Mouse (Mus musculus) CH12F3 (cell line): ENCODE results near the gene Elf1.

Source experiments
- in situ Hi-C: fragments of 300-500 bp; cut with MboI; formaldehyde crosslinking; loops from 2 replicates; pipeline ENCODE4 v1.14.3; 2020; ENCODE audit warnings: low sequenced_read_pairs

The Elf1 gene

DNA sequence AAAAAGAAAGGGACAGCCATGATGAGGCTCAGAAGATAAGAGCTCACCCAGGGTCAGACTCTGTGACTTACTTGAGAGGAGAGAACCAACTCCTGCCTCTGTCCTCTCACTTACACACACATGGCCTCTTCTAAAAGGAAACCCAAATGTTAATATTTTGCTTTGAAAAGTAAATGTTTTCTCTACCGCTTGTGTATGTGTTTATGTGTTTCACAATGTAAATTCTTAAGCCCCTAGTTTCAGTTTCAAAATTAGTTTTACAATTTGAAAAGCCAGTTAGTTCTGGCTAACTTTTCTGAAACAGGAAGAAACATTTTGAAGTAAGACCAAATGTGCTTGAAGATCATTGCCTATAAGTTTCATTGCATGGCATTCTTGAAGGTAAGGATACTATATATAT, 76.8 kb downstream of the Elf1 start:
- in situ Hi-C loops = no loop called here

DNA sequence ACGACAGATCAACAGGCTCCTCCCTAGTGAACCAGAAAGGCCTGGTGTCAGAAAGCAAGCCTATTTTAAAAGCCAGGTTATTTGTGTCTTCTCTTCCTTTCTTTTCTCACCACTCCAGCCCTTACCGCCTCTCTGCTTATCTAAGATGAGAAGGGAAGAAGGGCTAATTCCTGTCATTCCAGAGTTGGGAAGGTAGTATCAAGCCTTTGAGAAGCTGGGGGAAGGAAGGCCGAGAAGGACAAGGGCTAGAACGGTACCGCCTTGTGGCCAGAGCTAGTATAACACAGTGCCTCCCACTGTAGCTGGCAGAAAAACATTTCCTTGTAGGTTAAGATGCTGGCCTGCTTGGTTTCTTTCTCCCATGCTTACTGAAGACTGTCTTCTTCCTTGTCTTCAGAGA, 81.8 kb downstream of the Elf1 start:
- in situ Hi-C loops = no loop called here

DNA sequence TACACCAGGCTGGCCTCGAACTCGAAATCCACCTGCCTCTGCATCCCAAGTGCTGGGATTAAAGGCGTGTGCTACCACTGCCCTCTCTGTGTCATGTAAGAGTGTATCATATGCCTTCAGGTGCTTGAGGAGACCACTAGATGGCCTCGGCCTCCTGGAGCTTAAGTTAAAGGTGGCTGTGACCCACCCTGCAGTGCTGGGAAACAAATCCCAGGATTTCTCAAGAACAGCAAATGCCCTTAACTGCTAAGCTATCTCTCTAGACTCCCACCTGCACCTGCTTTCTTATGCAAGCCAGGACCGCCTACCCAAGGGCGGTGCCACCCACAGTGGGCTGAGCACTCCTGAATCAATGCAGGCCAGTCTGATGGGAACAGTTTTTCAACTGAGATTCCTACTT, 83.8 kb downstream of the Elf1 start:
- in situ Hi-C loops = no loop called here

DNA sequence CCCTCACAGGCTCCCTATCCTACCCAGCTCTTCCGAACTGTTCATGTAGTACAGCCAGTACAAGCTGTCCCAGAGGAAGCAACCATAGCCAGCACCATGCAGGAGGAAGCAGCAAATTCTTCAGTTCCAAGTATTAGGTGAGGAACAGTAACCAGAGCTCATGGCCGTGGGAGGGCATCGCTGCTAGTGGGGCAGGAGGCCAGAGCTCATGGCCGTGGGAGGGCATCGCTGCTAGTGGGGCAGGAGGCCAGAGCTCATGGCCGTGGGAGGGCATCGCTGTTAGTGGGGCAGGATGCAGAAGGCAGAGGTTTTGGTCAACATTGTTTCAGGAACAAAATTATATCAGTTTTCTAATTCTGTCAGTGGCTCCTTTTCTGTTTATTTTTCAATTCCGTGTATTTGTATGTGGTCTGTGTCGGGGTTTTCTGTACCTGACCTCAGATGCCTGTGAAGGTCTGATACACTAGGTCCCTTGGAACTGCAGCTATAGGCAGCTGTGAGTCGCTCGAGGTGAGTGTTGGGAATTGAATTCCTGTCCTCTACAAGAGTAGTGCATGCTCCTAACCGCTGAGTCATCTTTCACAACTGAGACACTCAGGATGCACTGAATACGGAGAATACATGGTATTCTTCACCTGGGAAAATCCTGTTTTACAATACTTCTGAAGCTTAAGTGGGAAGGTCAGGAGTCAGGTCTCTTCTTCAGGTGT, 92.6 kb downstream of the Elf1 start:
- in situ Hi-C loops = no loop called here

DNA sequence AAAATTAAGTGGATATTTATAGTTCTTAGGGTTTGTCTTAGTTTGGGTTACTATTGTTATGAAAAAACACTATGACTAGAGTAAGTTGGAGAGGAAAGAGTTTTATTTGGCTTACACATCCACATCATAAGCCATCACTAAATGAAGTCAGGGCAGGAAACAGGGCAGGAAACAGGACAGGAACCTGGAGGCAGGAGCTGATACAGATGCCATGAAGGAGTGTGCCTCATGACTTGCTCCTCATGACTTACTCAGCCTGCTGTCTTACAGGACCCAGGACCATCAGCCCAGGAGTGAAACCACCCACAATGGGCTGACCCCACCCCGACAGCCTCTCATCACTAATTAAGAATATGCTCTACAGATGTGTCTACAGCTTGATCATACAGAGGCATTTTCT, 93.4 kb downstream of the Elf1 start:
- in situ Hi-C loops = no loop called here

DNA sequence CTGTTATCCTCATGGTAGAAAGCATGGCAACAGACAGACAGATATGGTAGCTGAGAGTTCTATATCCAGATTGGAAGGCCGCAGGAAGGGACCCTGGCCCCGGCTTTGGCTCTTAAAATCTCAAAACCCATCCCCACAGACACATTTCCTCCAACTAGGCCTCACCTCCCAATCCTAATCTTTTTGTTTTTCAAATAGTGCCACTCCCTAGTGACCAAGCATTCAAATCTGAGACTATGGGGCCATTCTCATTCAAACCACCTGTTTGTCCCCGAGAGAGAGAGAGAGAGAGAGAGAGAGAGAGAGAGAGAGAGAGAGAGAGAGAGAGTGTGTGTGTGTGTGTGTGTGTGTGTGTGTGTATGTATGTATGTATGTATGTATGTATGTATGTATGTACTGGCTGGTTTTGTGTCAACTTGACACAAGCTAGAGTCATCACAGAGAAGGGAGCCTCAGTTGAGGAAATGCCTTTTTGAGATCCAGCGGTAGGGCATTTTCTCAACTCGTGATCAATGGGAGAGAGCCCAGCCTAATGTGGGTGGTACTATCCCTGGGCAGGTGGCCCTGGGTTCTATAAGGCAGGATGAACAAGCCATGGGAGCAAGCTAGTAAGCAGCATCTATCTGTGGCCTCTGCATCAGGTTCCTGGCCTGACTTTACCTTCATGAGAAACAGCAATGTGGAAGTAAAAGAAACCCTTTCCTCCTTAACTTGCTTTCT, 102.7 kb downstream of the Elf1 start:
- in situ Hi-C loops = no loop called here

DNA sequence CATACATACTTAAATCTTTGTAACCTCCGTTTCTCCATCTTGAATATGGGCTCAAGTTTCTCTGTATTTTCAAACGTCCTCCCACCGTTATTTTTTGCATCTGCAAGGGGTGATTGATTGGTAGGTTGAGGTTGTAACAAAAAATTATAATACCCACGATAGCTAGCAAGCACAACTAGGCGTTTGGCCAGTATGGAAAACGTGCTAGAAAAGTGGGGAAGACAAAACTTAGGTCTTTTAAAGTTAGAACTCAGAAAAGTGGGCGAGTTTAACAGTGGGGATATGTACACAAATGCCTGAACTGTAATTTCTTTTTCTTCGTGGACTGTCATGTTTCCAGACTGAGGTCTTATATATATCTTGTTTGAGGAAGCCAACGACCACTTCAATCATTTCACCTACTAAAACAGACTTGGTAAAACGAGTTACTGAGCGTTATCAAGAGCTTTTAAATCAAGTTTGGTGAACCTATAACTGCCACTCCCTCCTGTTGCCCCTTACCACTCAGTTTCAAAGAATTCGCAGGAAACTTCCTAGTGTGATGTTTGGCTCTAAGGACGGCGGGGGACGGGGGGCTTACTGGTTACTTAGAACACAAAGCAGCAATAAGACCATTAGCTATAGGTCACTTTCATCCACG, 105.6 kb downstream of the Elf1 start:
- in situ Hi-C loops = no loop called here

DNA sequence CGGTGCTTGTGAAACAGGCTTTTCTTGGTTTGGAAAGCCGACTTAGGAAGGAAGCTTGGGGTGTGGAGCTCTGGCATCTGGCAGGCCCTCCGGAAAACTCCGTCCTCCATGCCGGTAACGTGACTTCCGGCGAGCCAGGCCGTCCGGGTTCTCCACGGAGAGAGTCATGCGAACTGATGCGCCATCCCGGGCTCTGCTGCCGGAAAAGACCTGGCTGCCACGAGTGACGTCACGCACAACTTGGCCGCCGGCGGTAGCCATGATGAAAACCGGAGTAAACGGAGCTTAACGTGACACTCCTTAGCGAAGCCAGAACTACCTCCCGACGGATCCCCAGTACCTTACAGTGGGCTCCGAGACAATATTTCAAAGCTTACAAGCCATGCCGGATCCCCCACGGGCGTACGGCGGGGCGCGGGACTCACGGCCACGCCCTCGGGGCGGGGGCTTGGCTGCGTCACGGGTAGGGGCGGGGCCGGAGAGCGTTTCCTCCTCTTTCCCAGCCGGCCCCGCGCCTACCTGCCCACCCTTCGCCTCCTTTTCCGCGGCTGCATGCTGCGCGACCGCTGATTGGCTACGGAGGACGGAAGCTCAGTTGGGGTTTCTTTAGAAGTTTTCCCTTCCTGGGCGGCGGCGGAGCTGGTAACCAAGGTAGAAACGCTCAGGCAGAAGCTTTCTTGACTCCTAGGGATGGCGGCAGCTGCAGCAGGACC, 106.3 kb downstream of the Elf1 start, which contains the start of gene Sugt1:
Gene Sugt1, plus strand, starts transcription at position 553 of the 713 bp plus-strand sequence.
- in situ Hi-C loops = no loop called here

DNA sequence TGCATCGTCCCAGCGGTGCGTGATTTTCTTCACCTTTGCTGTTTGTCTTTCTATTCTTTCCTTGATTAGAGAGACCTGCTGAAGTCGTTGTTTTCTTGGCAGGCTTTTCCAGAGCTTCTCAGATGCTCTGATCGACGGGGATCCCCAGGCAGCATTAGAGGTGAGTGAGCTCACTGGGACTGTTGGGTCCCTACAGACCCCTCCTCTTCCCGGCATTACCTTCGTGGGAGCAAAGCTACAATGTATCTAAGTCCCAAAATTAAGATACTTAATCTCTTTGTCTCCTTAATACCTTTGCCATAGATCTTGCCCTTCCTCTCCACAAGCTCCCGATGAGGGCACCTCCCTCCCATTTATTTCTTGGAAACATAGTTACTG, 106.8 kb downstream of the Elf1 start:
- in situ Hi-C loops = no loop called here

DNA sequence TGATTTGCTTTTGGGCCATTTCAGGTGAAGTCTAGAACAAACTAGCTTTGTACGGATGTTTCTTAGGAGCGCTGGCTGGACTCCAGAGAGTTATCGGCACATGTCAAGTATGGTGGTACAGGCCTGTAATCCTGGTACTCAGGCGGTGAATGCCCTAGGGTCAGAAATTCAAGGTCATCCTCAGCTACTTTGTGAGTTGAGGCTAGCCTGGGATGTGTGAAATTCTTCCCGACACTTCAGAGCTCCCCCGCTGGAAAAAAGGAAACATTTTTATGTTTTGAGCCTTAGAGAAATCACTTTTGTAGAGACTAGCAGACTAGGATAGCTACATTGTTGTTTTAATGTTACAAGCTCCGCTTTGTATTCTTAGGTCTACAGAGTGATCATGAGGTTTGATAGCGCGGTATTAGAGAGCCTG, 107.5 kb downstream of the Elf1 start:
- in situ Hi-C loops = no loop called here

DNA sequence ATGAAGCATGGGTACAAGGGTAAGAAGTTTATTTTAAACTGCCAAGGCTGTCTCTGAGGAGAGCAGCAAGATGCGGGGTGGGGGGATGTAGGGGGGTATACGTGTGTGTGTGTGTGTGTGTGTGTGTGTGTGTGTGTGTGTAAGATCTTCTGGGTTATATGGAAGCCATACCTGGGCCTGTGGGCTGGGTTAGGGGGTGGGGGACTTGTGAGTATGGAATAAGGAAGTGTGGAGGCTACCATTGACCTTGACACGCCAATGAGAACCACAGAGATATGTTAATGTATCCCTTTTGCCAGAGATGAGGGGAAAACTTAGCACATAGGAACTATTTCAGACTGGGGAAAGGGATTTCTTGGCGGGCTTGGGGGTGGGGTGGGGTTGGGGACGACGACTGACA, 108.4 kb downstream of the Elf1 start:
- in situ Hi-C loops = no loop called here

DNA sequence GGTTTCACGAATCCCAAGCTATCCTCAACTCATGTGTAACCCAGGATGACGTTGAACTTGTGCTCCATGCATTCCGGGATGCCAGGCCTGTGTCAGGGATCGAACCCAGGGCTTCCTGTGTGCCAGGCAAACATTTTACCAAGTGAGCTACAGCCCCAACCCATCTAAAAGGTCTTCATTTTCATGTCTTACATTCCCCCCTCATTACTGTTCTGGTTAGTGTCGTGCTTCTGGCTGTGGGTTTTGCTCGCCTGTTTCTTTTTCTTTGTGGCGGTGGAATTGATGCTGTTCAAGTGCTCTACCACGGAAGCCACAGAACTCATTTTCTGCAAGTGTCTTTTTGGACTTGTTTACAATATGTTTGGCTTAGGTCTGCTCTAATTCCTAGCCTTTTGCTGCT, 109.9 kb downstream of the Elf1 start:
- in situ Hi-C loops = no loop called here

DNA sequence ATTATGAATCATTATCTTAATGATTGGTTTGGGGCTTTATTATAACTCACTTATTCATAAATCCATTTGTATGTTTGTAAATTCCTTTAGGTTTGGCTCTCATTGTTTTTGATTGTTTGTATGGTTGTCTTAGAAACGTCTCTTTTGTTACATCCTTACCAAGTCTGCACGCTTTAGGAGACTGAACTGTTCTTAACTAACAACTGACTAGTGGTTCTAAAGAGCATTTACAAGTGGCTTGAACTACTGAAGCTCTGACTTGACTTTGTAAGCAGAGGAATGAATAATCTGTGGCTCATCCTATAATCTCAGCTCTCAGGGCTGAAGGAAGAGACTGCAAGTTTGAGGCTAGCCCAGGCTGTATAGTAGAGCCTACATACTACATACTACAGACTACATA, 110.6 kb downstream of the Elf1 start:
- in situ Hi-C loops = no loop called here

DNA sequence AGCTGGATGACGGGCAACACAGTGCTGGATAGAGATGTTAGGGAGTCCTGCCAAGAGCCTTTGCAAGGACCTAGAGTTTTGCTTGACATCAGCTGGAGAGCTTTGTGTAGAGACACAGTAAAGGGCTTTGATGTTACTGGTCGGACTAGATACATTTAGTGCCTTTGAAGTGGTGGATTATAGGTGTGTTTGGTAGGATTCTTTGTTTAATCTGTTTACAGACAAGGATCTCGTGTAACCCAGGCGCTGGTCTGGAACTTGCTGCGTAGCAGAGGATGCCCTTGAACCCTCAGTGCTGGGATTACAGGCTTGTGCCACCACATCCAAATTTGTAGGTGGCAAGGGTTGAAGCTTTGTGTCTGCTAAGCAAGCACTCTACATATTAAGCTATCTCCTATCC, 113.1 kb downstream of the Elf1 start:
- in situ Hi-C loops = no loop called here

DNA sequence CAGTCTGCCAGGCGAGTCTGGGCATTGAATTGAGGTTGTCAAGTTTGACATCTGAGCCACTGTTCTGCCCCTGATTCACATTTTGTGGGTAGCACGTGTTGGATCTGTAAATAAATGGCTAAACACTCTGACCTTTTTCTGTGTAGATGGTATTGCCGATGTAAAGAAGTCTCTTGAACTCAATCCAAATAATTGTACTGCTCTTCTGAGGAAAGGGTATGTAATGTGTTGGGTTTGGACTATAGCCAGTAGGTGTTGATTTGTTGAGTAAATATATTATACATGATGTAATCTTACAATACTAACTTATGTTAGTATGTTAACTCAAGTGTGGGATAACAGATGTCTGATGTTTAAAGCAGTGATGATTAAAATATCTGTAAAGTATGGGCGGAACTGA, 115.6 kb downstream of the Elf1 start:
- in situ Hi-C loops = no loop called here

DNA sequence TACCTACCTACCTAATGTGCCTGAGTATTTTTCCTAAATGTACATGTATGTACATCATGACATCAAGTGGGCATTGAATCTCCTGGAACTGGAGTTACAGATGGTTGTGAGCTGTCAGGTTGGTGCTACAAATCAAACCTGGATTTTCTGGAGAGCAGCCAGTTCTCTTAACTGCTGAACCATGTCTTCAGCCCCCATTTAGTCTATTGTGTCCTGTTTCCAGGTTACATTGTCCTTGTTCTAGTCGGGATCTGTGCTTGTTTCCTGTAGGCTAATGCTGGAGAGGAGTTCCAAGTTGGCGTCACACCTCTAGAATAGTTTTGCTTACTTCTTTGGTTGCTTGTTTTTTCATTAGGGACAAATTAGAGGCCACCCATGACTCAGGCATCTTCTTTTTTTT, 124.9 kb downstream of the Elf1 start:
- in situ Hi-C loops = no loop called here

DNA sequence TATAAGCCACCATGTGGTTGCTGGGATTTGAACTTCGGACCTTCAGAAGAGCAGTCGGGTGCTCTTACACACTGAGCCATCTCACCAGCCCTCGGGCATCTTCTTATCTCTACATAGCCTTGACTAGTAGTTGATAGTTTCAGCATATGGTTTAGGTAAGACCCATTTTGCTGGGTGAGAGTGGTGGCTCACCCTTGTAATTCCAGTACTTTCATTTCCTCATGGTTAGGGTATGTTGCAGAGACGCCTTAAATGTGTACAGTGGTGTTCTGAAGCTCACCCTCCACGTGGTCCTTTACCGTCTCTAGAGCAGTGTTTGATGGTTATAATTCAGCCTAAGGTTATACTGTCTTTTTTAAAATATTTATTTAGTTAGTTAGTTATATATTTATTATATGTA, 125.4 kb downstream of the Elf1 start:
- in situ Hi-C loops = no loop called here

DNA sequence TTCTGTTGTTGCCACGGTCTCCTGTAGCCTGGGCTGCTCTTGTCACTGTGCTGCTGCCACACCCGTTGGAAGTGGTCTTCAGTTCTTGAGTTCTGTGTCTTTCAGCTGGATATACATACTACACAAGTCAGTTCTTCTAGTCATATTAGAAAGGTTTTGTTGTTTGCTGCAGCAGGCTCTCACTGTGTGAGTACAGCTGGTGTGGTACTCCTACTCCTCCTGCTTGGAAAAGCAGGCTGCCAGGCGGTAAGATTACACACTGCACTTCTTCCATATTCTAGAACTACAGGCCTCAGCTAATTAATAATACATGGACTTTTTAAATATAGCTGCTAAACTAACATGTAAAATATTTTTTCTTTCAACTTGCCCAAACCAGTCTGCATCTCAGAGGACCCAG, 125.9 kb downstream of the Elf1 start:
- in situ Hi-C loops = no loop called here

DNA sequence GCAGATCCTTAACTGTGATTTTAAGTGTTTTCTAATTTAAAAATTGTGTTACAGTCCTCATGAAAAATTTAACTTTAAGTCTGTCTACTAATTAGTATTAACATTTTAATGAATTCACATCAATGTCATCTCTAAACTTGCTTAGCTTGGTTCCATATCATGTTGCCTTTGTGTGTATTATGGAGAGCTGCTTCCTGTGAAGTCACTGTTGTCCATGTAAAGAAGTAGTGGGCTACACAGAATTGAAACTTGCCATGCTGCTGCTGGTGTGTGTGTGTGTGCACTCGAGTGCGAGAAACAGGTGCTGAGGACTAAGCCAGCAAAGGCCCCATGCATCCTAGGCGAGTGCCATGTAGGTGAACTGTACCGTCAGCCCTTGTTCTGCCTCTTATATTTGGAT, 126.4 kb downstream of the Elf1 start:
- in situ Hi-C loops = no loop called here

DNA sequence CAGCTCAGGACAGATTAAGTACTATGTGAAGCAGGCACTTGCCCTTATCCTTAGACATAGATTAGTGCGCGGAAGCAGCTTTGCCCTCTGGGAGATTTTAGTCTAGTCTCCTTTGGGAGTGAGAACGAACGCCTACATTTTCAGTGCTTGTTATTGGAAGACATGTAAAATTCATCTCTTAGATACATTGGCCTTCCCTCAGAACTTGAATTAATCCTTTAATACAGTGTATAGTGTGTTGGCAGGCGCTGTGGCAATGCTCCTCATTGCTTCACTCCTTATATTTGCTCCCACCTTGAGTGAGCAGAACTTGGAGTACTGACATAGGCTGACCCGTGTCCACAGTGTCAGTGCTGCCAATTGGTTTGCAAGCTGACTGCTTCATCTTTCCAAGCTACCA, 127.3 kb downstream of the Elf1 start:
- in situ Hi-C loops = no loop called here

DNA sequence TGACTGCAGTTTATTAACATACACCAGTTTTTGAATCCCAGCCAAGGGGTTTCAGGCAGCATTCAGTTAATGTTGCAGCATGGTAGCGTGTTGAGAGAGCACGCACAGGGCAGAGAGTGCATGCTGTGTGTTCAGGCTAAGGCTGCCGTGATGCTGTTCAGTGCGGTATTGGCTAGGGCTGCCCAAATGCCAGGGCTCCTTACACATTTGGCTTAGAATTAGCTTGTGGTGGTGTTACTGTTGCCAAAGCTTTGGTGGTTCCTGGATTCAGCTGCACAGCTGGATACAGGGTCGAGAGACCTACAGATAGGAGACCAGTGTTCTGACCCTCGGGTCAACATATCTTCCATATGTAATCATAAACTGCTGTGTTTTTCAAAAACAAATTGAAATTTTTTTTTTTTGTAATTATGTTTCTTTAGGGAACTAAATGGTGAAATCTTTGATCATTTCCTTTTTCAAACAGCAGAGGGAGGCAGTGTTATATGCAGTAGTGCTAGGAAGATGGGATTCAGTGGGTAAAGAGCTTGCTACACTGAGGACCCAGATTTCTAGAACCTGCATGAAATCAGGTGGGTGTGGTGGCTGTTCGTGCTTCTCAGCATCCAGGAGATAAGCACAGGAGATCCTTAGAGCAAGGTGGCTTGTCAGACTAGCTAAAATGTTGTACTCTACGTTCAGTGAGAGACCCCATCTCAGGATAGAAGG, 136.3 kb downstream of the Elf1 start:
- in situ Hi-C loops = no loop called here
